Mouse (Mus musculus) heart, embryonic 14.5 days (tissue): ENCODE data around the gene Snx27. TPM values are rescaled to one million over a fixed set of nuclear protein-coding genes. Genes with fewer than 3 reads are reported as not detected.

Experiments used
- ATAC-seq: fragments of 200-750 bp; cut with Nextera tagmentation; 2 replicates; pipeline ENCODE4 v1.8.0; 2017; ENCODE audit warnings: low read depth, moderate TSS enrichment; ENCODE audit not compliant: insufficient number of reproducible peaks, insufficient read depth, low FRiP score
- H3K27ac ChIP-seq, 2 experiments: fragments of 200-500 bp in 1 of 2; fragments of 300-500 bp in 1 of 2; sonication (generic) in 1 of 2; replicated peaks in 1 of 2; 2 replicates each; pipeline ENCODE4 v1.5.1; 2012 to 2014; ENCODE audit warnings: low read depth in 2 of 2, low read length in 2 of 2, control low read depth in 1 of 2, mild to moderate bottlenecking in 1 of 2, mixed read lengths in 1 of 2; ENCODE audit not compliant: control insufficient read depth in 1 of 2, insufficient read depth in 1 of 2
- H3K27me3 ChIP-seq: fragments of 300-500 bp; sonication (generic); 2 replicates; pipeline ENCODE4 v1.6.1; 2014; ENCODE audit warnings: mild to moderate bottlenecking, low read length, control low read depth; ENCODE audit not compliant: control insufficient read depth, insufficient read depth
- H3K36me3 ChIP-seq: fragments of 300-500 bp; sonication (generic); 2 replicates; pipeline ENCODE4 v1.6.1; 2014; ENCODE audit warnings: mild to moderate bottlenecking, control low read depth, low read length, mixed read lengths; ENCODE audit not compliant: control insufficient read depth, insufficient read depth
- H3K4me1 ChIP-seq, 2 experiments: fragments of 200-500 bp in 1 of 2; fragments of 300-500 bp in 1 of 2; sonication (generic) in 1 of 2; 2 replicates each; pipeline ENCODE4 v1.6.1; 2012 to 2014; ENCODE audit warnings: low read length in 2 of 2, control low read depth in 1 of 2, mixed read lengths in 1 of 2; ENCODE audit not compliant: control insufficient read depth in 2 of 2, insufficient read depth in 2 of 2
- H3K4me2 ChIP-seq: fragments of 300-500 bp; sonication (generic); 2 replicates; pipeline ENCODE4 v1.6.1; 2014; ENCODE audit warnings: mild to moderate bottlenecking, low read length
- H3K4me3 ChIP-seq, 2 experiments: fragments of 200-500 bp in 1 of 2; fragments of 300-500 bp in 1 of 2; sonication (generic) in 1 of 2; 2 replicates each; pipeline ENCODE4 v1.5.1; 2012 to 2014; ENCODE audit warnings: low read length in 2 of 2, mild to moderate bottlenecking in 2 of 2, control low read depth in 1 of 2, low read depth in 1 of 2, moderate library complexity in 1 of 2; ENCODE audit not compliant: control insufficient read depth in 1 of 2, insufficient read depth in 1 of 2
- H3K9ac ChIP-seq: fragments of 300-500 bp; sonication (generic); 2 replicates; pipeline ENCODE4 v1.6.1; 2014; ENCODE audit warnings: mild to moderate bottlenecking, low read length
- H3K9me3 ChIP-seq: fragments of 300-500 bp; sonication (generic); 2 replicates; pipeline ENCODE4 v1.6.1; 2016; ENCODE audit warnings: low read length, control low read depth; ENCODE audit not compliant: control insufficient read depth
- WGBS: fragments of 180-500 bp; shearing (Covaris S2); extraction: QIAGEN DNeasy Blood & Tissue Kit; methylation state at CpG from one replicate; pipeline ENCODE4 v1.1.7; 2014; 5-methylcytosine and 5-hydroxymethylcytosine counted together
- polyA plus RNA-seq: library from polyadenylated mRNA; unstranded; fragments of >200 nt; fragmentation: Nextera tagmentation; extraction: Ambion mirVana; gene quantifications from 2 replicates; pipeline ENCODE4 v1.2.1, GENCODE M21; 2014

The Snx27 gene
- 26.1 and 26.4 TPM in 2 replicates for polyA plus RNA-seq

DNA sequence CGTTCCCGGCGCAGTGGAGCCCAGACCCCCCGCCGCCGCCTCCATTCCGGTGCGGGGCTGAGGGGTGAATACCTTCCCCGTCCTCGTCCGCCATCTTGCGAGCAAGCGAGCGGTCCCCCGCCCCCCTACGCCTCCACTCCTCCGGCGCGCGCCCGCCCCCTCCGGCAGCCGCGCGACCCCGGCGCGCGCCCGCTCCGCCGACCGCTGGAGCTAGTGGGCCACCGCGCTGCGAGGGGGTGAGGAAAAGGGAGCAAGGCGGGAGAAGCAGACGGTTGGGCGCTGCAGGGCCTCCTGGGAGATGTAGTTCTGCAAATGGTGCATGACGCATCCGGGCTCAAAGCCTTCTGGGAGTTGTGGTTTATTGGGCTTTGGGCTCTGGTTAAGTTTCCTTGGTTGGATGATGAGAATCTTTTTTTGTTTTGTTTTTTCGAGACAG is at the start of gene Snx27:
Gene Snx27, minus strand, starts transcription at position 261 of the 436 bp plus-strand sequence.
- H3K27me3 ChIP-seq: no peaks in the 10 kb centered on the region
- H3K9ac ChIP-seq: peak within 1 kb of the TSS; percentile 82
- peaks cover 4 to 20% of the 10 kb centered on the region in 2 experiments for H3K4me1 ChIP-seq
- ATAC-seq: peak; percentile 93
- peak within 1 kb of the TSS; percentile 88 for H3K4me2 ChIP-seq
- H3K27ac ChIP-seq: peak within 1 kb of the TSS; percentile 52 to 83
- H3K4me3 ChIP-seq: peak within 1 kb of the TSS; percentile 65 to 71
- H3K36me3 ChIP-seq: no peaks in the 10 kb centered on the region
- H3K9me3 ChIP-seq: no peaks in the 10 kb centered on the region
- WGBS: 1% methylated on average over 42 of the region's 42 CpGs

DNA sequence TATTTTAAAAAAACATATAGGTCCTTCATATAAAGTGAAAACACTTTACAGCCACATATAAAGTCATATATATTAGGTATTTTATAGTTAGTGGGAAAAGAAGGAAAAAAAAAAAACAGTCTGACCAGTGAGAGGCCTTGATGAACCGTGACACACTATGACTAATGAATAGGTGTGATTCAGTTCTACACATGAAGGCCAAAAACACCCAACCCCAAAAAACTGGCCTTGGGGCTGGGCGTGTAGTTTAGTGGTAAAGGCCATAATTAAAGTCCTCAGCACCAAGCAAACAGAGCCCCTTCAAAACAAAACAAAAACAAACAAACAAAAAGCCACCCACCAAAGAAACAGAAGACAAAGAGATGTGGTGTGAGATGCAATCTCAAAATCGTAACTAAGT is 47.4 kb upstream of the Snx27 start:
- H3K36me3 ChIP-seq: no peaks in the 10 kb centered on the region
- H3K9ac ChIP-seq: no peak overlapping the region
- ATAC-seq: no peak
- no peak overlapping the region for H3K4me2 ChIP-seq
- no peaks in the 10 kb centered on the region for H3K9me3 ChIP-seq
- 75% methylated on average over 3 of the region's 3 CpGs for WGBS
- H3K4me3 ChIP-seq: no peak overlapping the region
- H3K4me1 ChIP-seq: no peaks in the 10 kb centered on the region
- no peaks in the 10 kb centered on the region for H3K27me3 ChIP-seq
- H3K27ac ChIP-seq: no peak overlapping the region

DNA sequence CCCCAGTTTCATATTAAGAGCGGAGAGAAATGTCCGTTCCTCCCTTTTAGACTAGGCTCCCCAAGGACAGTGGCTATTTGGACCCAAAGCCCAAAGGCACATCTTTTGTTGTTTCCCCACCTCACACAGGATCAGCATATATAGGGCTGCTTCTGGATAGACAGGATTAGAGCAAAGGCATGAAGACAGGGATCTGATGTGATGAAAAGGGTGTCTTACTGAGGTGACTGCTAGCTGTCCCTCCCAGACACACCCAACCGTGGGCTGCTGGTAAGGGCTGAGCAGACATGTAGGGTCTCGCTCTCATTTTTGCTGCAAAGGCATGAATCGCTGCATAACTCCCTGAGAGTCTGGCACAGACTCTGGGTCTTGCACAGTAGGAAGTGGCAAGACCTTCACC is 46.2 kb upstream of the Snx27 start:
- ATAC-seq: no peak
- Histone ChIP-seq H3K9me3 (no peaks in the 10 kb centered on the region), H3K27ac (no peak overlapping the region), H3K36me3 (no peaks in the 10 kb centered on the region), H3K9ac (no peak overlapping the region), H3K27me3 (no peaks in the 10 kb centered on the region), H3K4me2 (no peak overlapping the region), H3K4me3 (no peak overlapping the region), H3K4me1 (peaks cover 4% of the 10 kb centered on the region in 2 experiments; a peak in 1 of 4 replicates)
- 90% methylated on average over 5 of the region's 5 CpGs for WGBS

DNA sequence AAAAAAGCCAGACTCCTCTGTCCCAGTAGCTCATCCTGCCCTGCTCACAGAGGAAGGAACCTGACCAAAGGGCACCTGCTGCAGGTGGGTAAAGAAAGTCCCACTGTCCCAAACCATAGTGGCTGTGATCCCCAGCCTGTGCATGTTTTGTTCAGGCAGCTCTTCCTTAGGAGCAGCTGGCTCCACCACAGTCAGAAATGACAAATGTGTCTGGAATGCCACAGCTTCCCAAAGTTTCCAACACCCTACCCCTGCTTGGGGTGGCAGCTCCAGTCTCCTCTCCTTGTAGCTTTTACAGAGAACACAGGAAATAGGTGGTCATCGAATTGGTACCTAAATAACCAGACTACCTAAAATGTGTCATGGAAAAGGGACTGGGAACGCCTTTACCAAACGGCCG is 41.8 kb upstream of the Snx27 start:
- no peak overlapping the region for H3K4me3 ChIP-seq
- H3K4me2 ChIP-seq: no peak overlapping the region
- H3K4me1 ChIP-seq: peaks cover 19 to 24% of the 10 kb centered on the region in 2 experiments
- 79% methylated on average over 4 of the region's 4 CpGs for WGBS
- H3K9ac ChIP-seq: no peak overlapping the region
- no peak overlapping the region for H3K27ac ChIP-seq
- no peak for ATAC-seq
- no peaks in the 10 kb centered on the region for H3K9me3 ChIP-seq
- H3K36me3 ChIP-seq: no peaks in the 10 kb centered on the region
- no peaks in the 10 kb centered on the region for H3K27me3 ChIP-seq

DNA sequence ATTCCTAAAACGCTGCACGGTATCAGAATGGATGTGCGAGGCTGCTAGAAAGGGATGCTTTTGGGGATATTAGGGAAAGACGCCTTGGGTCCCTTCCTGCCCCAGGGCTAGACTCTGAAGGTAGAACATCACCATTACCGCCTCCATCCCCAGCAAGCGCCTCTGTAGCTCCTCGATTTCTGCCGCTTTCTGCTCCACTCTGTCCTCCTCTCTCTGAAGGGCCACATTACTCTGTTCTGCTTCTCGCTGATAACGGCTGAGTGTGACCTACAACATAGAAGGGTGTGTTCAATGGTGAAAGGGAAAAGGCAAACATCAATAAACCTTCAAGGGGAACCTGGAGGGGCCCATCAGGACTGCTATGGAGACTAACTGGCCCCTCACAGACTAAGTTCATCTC is 40.0 kb upstream of the Snx27 start:
- ATAC-seq: no peak
- peaks cover 19 to 24% of the 10 kb centered on the region in 2 experiments for H3K4me1 ChIP-seq
- no peak overlapping the region for H3K4me2 ChIP-seq
- peak overlapping the region; percentile 17 to 69; a peak in 2 of 4 replicates for H3K27ac ChIP-seq
- H3K36me3 ChIP-seq: no peaks in the 10 kb centered on the region
- WGBS: 76% methylated on average over 10 of the region's 10 CpGs
- no peaks in the 10 kb centered on the region for H3K27me3 ChIP-seq
- H3K9me3 ChIP-seq: no peaks in the 10 kb centered on the region
- H3K9ac ChIP-seq: no peak overlapping the region
- H3K4me3 ChIP-seq: no peak overlapping the region

DNA sequence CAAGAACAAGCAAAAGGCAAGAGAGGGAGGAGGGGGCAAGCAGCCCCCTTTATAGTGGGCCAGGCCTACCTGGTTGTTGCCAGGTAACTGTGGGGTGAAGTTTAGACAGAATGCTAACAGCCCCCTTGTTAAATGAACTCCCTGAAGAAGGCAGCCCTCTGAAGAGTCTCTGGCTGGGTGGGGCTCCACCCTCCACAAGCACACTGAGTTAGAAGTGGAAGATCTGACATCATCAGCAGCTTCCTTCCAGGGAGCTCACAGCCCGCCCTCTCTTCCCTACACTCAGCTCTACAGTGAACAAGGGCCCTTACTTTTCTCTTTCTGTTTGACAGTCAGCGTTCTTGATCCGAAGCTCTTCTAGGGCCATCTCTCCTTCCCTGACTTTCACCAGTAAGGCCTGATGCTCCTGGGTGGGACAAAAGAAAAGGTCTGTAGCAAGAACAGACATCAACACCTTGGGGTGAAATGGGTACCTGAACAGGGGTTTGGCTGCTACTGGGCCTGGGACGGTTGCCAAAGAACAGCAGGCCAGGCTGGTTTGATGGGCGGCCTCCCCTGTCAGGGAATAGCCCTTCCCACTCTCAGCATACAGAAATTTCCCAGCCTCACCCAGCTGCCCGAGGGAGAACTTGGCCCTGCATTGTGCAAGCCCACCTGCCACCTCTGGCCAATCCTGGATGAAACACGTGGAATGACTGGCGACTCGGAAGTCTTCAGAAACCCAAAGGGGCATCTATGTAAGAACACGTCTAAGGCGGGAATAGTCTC is 39.4 kb upstream of the Snx27 start:
- ATAC-seq: peak; percentile 80
- Histone ChIP-seq H3K27me3 (no peaks in the 10 kb centered on the region), H3K4me3 (no peak overlapping the region), H3K9me3 (no peaks in the 10 kb centered on the region), H3K4me2 (no peak overlapping the region; the same call in 1 of the 2 replicates), H3K4me1 (peaks cover 19 to 24% of the 10 kb centered on the region in 2 experiments), H3K9ac (peak overlapping the region; percentile 1; the same call in 1 of the 2 replicates), H3K27ac (peak overlapping the region; percentile 63 to 69), H3K36me3 (no peaks in the 10 kb centered on the region)
- WGBS: 54% methylated on average over 11 of the region's 11 CpGs

DNA sequence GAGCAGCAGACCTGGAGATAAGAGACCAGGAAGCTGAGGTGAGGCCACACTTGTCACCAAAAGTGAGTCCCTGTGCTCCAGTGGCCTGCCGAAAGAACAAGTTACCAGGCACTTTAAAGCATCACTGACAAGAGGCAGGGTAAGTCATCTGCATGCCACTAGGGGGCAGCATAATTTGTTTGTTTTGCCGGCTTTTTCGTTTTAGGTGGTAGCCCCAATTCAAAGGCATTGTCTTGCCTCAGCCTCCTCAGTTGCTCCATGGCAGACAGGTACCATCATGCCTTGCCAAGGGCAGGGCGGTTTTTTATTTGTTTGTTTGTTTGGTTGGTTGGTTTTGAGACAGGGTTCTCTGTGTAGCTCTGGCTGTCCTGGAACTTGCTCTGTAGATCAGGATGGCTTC is 34.2 kb upstream of the Snx27 start:
- H3K9me3 ChIP-seq: no peaks in the 10 kb centered on the region
- H3K4me2 ChIP-seq: no peak overlapping the region
- ATAC-seq: no peak
- WGBS: 72% methylated on average over 4 of the region's 4 CpGs
- H3K27ac ChIP-seq: no peak overlapping the region
- H3K36me3 ChIP-seq: no peaks in the 10 kb centered on the region
- H3K4me3 ChIP-seq: no peak overlapping the region
- H3K9ac ChIP-seq: no peak overlapping the region
- peaks cover 7 to 11% of the 10 kb centered on the region in 2 experiments; a peak in 3 of 4 replicates for H3K4me1 ChIP-seq
- no peaks in the 10 kb centered on the region for H3K27me3 ChIP-seq
